Mouse (Mus musculus) heart, embryonic 11.5 days (tissue): Measurements from ENCODE around the gene Cd9. TPM values are rescaled to one million over a fixed set of nuclear protein-coding genes. Genes with fewer than 3 reads are reported as not detected.

Experiments used
- ATAC-seq: fragments of 200-750 bp; cut with Nextera tagmentation; replicated peaks from 2 replicates; pipeline ENCODE4 v1.8.0; 2017; ENCODE audit warnings: moderate library complexity; ENCODE audit not compliant: insufficient number of reproducible peaks, low FRiP score, low TSS enrichment
- H3K27ac ChIP-seq: fragments of 300-500 bp; sonication (generic); 2 replicates; pipeline ENCODE4 v1.5.1; 2014; ENCODE audit warnings: mild to moderate bottlenecking, low read depth, low read length
- H3K27me3 ChIP-seq: fragments of 300-500 bp; sonication (generic); 2 replicates; pipeline ENCODE4 v1.6.1; 2014; ENCODE audit warnings: mild to moderate bottlenecking, low read length, mixed read lengths; ENCODE audit not compliant: control insufficient read depth, insufficient read depth
- H3K36me3 ChIP-seq: fragments of 300-500 bp; sonication (generic); 2 replicates; pipeline ENCODE4 v1.6.1; 2014; ENCODE audit warnings: mild to moderate bottlenecking, low read length, moderate library complexity, mixed read lengths; ENCODE audit not compliant: control insufficient read depth, insufficient read depth
- H3K4me1 ChIP-seq: fragments of 300-500 bp; sonication (generic); 2 replicates; pipeline ENCODE4 v1.6.1; 2014; ENCODE audit warnings: low read length; ENCODE audit not compliant: control insufficient read depth, insufficient read depth
- H3K4me2 ChIP-seq: fragments of 300-500 bp; sonication (generic); 2 replicates; pipeline ENCODE4 v1.6.1; 2014; ENCODE audit warnings: mild to moderate bottlenecking, moderate library complexity
- H3K4me3 ChIP-seq: fragments of 300-500 bp; sonication (generic); 2 replicates; pipeline ENCODE4 v1.5.1; 2014; ENCODE audit warnings: low read depth, low read length
- H3K9ac ChIP-seq: fragments of 300-500 bp; sonication (generic); 2 replicates; pipeline ENCODE4 v1.6.1; 2014; ENCODE audit warnings: mild to moderate bottlenecking, low read depth, low read length, moderate library complexity
- H3K9me3 ChIP-seq: fragments of 300-500 bp; sonication (generic); replicated peaks from 2 replicates; pipeline ENCODE4 v1.6.1; 2016; ENCODE audit warnings: low read length; ENCODE audit not compliant: control insufficient read depth
- WGBS: fragments of 180-500 bp; shearing (Covaris S2); extraction: QIAGEN DNeasy Blood & Tissue Kit; methylation state at CpG from one replicate; pipeline ENCODE4 v1.1.7; 2014; ENCODE audit not compliant: insufficient replicate concordance; 5-methylcytosine and 5-hydroxymethylcytosine counted together
- polyA plus RNA-seq: library from polyadenylated mRNA; unstranded; fragments of >200 nt; fragmentation: Nextera tagmentation; extraction: Ambion mirVana; gene quantifications from 2 replicates; pipeline ENCODE4 v1.2.1, GENCODE M21; 2014

Gene Cd9
- polyA plus RNA-seq, 1 experiment from 2014 or later: 70.9 TPM

- 53% methylated on average over 7 of the region's 7 CpGs for WGBS
- no peaks in the 10 kb centered on the region for H3K36me3 ChIP-seq
Measured at GRCm38 (mm10) chr6:125432522-125432921, 62.1 kb downstream of the Cd9 start.

GRCm38 (mm10) chr6:125430982-125431381, 63.6 kb downstream of the Cd9 start:
- Histone ChIP-seq H3K4me3 (no peak overlapping the region), H3K4me1 (peaks cover 7% of the 10 kb centered on the region), H3K9me3 (no peaks in the 10 kb centered on the region), H3K27ac (no peak overlapping the region), H3K4me2 (no peak overlapping the region), H3K36me3 (no peaks in the 10 kb centered on the region), H3K9ac (no peak overlapping the region), H3K27me3 (no peaks in the 10 kb centered on the region)
- 57% methylated on average over 3 of the region's 3 CpGs for WGBS
- no peak for ATAC-seq

More at GRCm38 (mm10) chr6:125432522-125432921, 62.1 kb downstream of the Cd9 start:
- no peak overlapping the region for H3K4me3 ChIP-seq
- peaks cover 7% of the 10 kb centered on the region for H3K4me1 ChIP-seq
- H3K9me3 ChIP-seq: no peaks in the 10 kb centered on the region
- ATAC-seq: no peak
- no peak overlapping the region for H3K4me2 ChIP-seq
- H3K27me3 ChIP-seq: no peaks in the 10 kb centered on the region
- H3K9ac ChIP-seq: no peak overlapping the region
- H3K27ac ChIP-seq: no peak overlapping the region

- Histone ChIP-seq H3K9me3 (no peaks in the 10 kb centered on the region), H3K4me2 (no peak overlapping the region), H3K9ac (no peak overlapping the region), H3K4me3 (no peak overlapping the region), H3K27ac (no peak overlapping the region), H3K4me1 (peaks cover 7% of the 10 kb centered on the region), H3K36me3 (no peaks in the 10 kb centered on the region), H3K27me3 (no peaks in the 10 kb centered on the region)
- no peak for ATAC-seq
- WGBS: 12% methylated on average over 14 of the region's 14 CpGs
Measured at GRCm38 (mm10) chr6:125430358-125430958, 64.1 kb downstream of the Cd9 start.

- 65% methylated on average over 6 of the region's 6 CpGs for WGBS
- no peaks in the 10 kb centered on the region for H3K27me3 ChIP-seq
- H3K27ac ChIP-seq: no peak overlapping the region
- no peak for ATAC-seq
- no peaks in the 10 kb centered on the region for H3K9me3 ChIP-seq
- H3K36me3 ChIP-seq: no peaks in the 10 kb centered on the region
- H3K4me2 ChIP-seq: no peak overlapping the region
- H3K4me1 ChIP-seq: peaks cover 7% of the 10 kb centered on the region
- no peak overlapping the region for H3K9ac ChIP-seq
- H3K4me3 ChIP-seq: no peak overlapping the region
Measured at GRCm38 (mm10) chr6:125429741-125430140, 64.8 kb downstream of the Cd9 start.

- no peak overlapping the region for H3K27ac ChIP-seq
- 2% methylated on average over 23 of the region's 25 CpGs for WGBS
- ATAC-seq: peak; percentile 78
Measured at GRCm38 (mm10) chr6:125426383-125427360, 67.9 kb downstream of the Cd9 start.

GRCm38 (mm10) chr6:125425205-125426090, 69.1 kb downstream of the Cd9 start:
- Histone ChIP-seq H3K4me1 (peaks cover 8% of the 10 kb centered on the region; the same call in 1 of the 2 replicates), H3K27me3 (no peaks in the 10 kb centered on the region), H3K4me3 (no peak overlapping the region), H3K9me3 (no peaks in the 10 kb centered on the region), H3K4me2 (no peak overlapping the region), H3K36me3 (no peaks in the 10 kb centered on the region), H3K9ac (no peak overlapping the region), H3K27ac (no peak overlapping the region)
- no peak for ATAC-seq
- WGBS: 55% methylated on average over 15 of the region's 15 CpGs

More at GRCm38 (mm10) chr6:125426383-125427360, 67.9 kb downstream of the Cd9 start:
- H3K9ac ChIP-seq: peak overlapping the region; percentile 56
- H3K4me3 ChIP-seq: peak overlapping the region; percentile 40
- H3K4me1 ChIP-seq: peaks cover 8% of the 10 kb centered on the region; the same call in 1 of the 2 replicates
- peak overlapping the region; percentile 69 for H3K4me2 ChIP-seq
- H3K36me3 ChIP-seq: no peaks in the 10 kb centered on the region
- no peaks in the 10 kb centered on the region for H3K27me3 ChIP-seq
- H3K9me3 ChIP-seq: no peaks in the 10 kb centered on the region

GRCm38 (mm10) chr6:125424156-125424555, 70.4 kb downstream of the Cd9 start:
- H3K36me3 ChIP-seq: no peaks in the 10 kb centered on the region
- H3K27ac ChIP-seq: no peak overlapping the region
- no peaks in the 10 kb centered on the region for H3K27me3 ChIP-seq
- no peak overlapping the region for H3K9ac ChIP-seq
- ATAC-seq: no peak
- H3K4me3 ChIP-seq: no peak overlapping the region
- no peaks in the 10 kb centered on the region for H3K9me3 ChIP-seq
- H3K4me1 ChIP-seq: peaks cover 8% of the 10 kb centered on the region; the same call in 1 of the 2 replicates
- no peak overlapping the region for H3K4me2 ChIP-seq
- WGBS: 66% methylated on average over 3 of the region's 3 CpGs

- H3K9me3 ChIP-seq: no peaks in the 10 kb centered on the region
- peaks cover 8% of the 10 kb centered on the region; the same call in 1 of the 2 replicates for H3K4me1 ChIP-seq
- 48% methylated on average over 13 of the region's 13 CpGs for WGBS
- no peak overlapping the region for H3K4me3 ChIP-seq
- ATAC-seq: no peak
- no peak overlapping the region for H3K4me2 ChIP-seq
- H3K36me3 ChIP-seq: no peaks in the 10 kb centered on the region
- H3K27ac ChIP-seq: no peak overlapping the region
- no peak overlapping the region for H3K9ac ChIP-seq
- no peaks in the 10 kb centered on the region for H3K27me3 ChIP-seq
Measured at GRCm38 (mm10) chr6:125423507-125423906, 71.1 kb downstream of the Cd9 start.
